Mouse (Mus musculus): ENCODE results near the gene Cox4i2. TPM values are rescaled to one million over a fixed set of nuclear protein-coding genes. Genes with fewer than 3 reads are reported as not detected.
A peak's percentile ranks its signal among the peaks of the same experiment; 100 is the strongest.

The Cox4i2 gene
- polyA plus RNA-seq, 1 experiment from 2014 or later = 21.7 TPM

GRCm38 (mm10) chr2:152781031-152781711, 27.2 kb downstream of the Cox4i2 start:
- H3K36me3 ChIP-seq (ENCODE audit: control insufficient read depth, insufficient read depth, low read length) = peaks cover 13% of the 10 kb centered on the region
- no peak for ATAC-seq (ENCODE audit: insufficient number of reproducible peaks, insufficient read depth, low FRiP score, low read depth)
- H3K4me1 ChIP-seq (ENCODE audit: control insufficient read depth, insufficient read depth, low read length) = peaks cover 11% of the 10 kb centered on the region; the same call in 1 of the 2 replicates
- H3K9me3 ChIP-seq (ENCODE audit: control insufficient read depth, low read depth, low read length) = no peaks in the 10 kb centered on the region
- 83% methylated on average over 3 of the region's 3 CpGs for WGBS
- no peak overlapping the region for H3K27ac ChIP-seq (ENCODE audit: low read length)
- no peak overlapping the region for H3K4me2 ChIP-seq (replicated peaks; ENCODE audit: low read depth, low read length)
- H3K27me3 ChIP-seq (ENCODE audit: control insufficient read depth, insufficient read depth, low read length) = no peaks in the 10 kb centered on the region
- no peak overlapping the region for H3K9ac ChIP-seq (replicated peaks; ENCODE audit: low read depth, low read length)
- H3K4me3 ChIP-seq (ENCODE audit: low read depth, low read length) = no peak overlapping the region

GRCm38 (mm10) chr2:152782656-152783055, 28.7 kb downstream of the Cox4i2 start:
- no peaks in the 10 kb centered on the region for H3K9me3 ChIP-seq (ENCODE audit: control insufficient read depth, low read depth, low read length)
- H3K9ac ChIP-seq (replicated peaks; ENCODE audit: low read depth, low read length) = no peak overlapping the region
- H3K4me2 ChIP-seq (replicated peaks; ENCODE audit: low read depth, low read length) = no peak overlapping the region
- H3K36me3 ChIP-seq (ENCODE audit: control insufficient read depth, insufficient read depth, low read length) = peaks cover 13% of the 10 kb centered on the region
- no peak overlapping the region for H3K27ac ChIP-seq (ENCODE audit: low read length)
- peaks cover 12% of the 10 kb centered on the region; the same call in 1 of the 2 replicates for H3K4me1 ChIP-seq (ENCODE audit: control insufficient read depth, insufficient read depth, low read length)
- ATAC-seq (ENCODE audit: insufficient number of reproducible peaks, insufficient read depth, low FRiP score, low read depth) = no peak
- 82% methylated on average over 5 of the region's 5 CpGs for WGBS
- H3K4me3 ChIP-seq (ENCODE audit: low read depth, low read length) = no peak overlapping the region
- no peaks in the 10 kb centered on the region for H3K27me3 ChIP-seq (ENCODE audit: control insufficient read depth, insufficient read depth, low read length)

DNA sequence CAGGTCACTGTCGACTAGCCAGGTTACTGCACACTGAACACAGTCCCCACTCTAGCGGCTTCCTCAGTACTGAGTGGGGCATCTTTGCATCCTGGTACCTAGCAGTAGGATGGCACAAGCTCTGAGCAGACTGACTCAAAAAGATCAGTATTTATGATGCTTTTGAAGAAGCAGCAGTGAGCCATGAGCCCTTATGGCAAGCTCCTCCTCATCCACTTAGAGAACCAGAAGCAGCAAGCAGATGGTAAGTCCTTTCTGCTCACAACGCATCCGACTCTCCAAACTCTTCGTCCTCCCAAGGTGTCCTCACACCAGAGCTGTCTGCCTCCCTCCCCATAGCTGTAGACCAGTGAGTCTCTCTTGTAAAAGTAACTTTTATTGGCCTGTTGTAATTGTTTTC, 29.3 kb downstream of the Cox4i2 start:
- ATAC-seq (ENCODE audit: insufficient number of reproducible peaks, insufficient read depth, low FRiP score, low read depth) = no peak
- no peaks in the 10 kb centered on the region for H3K9me3 ChIP-seq (ENCODE audit: control insufficient read depth, low read depth, low read length)

DNA sequence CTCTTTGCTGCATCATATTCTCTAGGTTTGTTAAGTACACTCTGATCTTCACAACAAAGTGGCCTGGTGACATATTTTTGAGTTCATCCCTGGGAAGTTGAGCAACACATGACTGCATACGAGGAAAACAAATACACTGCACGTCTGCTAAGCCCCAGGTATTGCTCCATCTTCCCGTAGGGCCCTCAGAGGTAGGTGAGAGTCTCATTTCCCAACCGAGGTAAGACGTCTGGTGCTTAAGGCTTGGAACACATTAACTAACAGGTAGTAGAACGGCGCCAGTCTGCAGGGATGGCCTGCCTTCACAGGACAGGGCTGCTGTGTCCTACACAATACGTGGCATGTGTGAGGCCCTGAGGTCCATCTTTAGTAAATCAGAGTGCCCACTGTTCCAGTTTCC, 30.7 kb downstream of the Cox4i2 start:
- ATAC-seq (ENCODE audit: insufficient number of reproducible peaks, insufficient read depth, low FRiP score, low read depth) = no peak
- 90% methylated on average over 8 of the region's 8 CpGs for WGBS
- H3K4me1 ChIP-seq (ENCODE audit: control insufficient read depth, insufficient read depth, low read length) = peaks cover 21% of the 10 kb centered on the region
- H3K27ac ChIP-seq (ENCODE audit: low read length) = peak overlapping the region; percentile 71; the same call in 1 of the 2 replicates
- no peaks in the 10 kb centered on the region for H3K9me3 ChIP-seq (ENCODE audit: control insufficient read depth, low read depth, low read length)
- H3K27me3 ChIP-seq (ENCODE audit: control insufficient read depth, insufficient read depth, low read length) = no peaks in the 10 kb centered on the region
- no peak overlapping the region for H3K4me2 ChIP-seq (replicated peaks; ENCODE audit: low read depth, low read length)
- no peak overlapping the region for H3K9ac ChIP-seq (replicated peaks; ENCODE audit: low read depth, low read length)
- no peak overlapping the region for H3K4me3 ChIP-seq (ENCODE audit: low read depth, low read length)
- H3K36me3 ChIP-seq (ENCODE audit: control insufficient read depth, insufficient read depth, low read length) = peaks cover 13% of the 10 kb centered on the region

More for the DNA sequence above, 29.3 kb downstream of the Cox4i2 start:
- Histone ChIP-seq H3K9ac (replicated peaks; ENCODE audit: low read depth, low read length) (no peak overlapping the region), H3K4me3 (ENCODE audit: low read depth, low read length) (no peak overlapping the region), H3K4me2 (replicated peaks; ENCODE audit: low read depth, low read length) (no peak overlapping the region), H3K27ac (ENCODE audit: low read length) (no peak overlapping the region), H3K27me3 (ENCODE audit: control insufficient read depth, insufficient read depth, low read length) (no peaks in the 10 kb centered on the region), H3K4me1 (ENCODE audit: control insufficient read depth, insufficient read depth, low read length) (peaks cover 12% of the 10 kb centered on the region; the same call in 1 of the 2 replicates), H3K36me3 (ENCODE audit: control insufficient read depth, insufficient read depth, low read length) (peaks cover 13% of the 10 kb centered on the region)
- WGBS = 93% methylated on average over 5 of the region's 5 CpGs

- peaks cover 24% of the 10 kb centered on the region for H3K4me1 ChIP-seq (ENCODE audit: control insufficient read depth, insufficient read depth, low read length)
- H3K4me2 ChIP-seq (replicated peaks; ENCODE audit: low read depth, low read length) = no peak overlapping the region
- H3K9ac ChIP-seq (replicated peaks; ENCODE audit: low read depth, low read length) = no peak overlapping the region
- H3K27ac ChIP-seq (ENCODE audit: low read length) = peak overlapping the region; percentile 71
- ATAC-seq (ENCODE audit: insufficient number of reproducible peaks, insufficient read depth, low FRiP score, low read depth) = 0 out of 2 replicates have a peak, but pooled peaks have one; percentile 10
- WGBS = 42% methylated on average over 18 of the region's 18 CpGs
- no peaks in the 10 kb centered on the region for H3K27me3 ChIP-seq (ENCODE audit: control insufficient read depth, insufficient read depth, low read length)
- no peak overlapping the region for H3K4me3 ChIP-seq (ENCODE audit: low read depth, low read length)
- H3K36me3 ChIP-seq (ENCODE audit: control insufficient read depth, insufficient read depth, low read length) = peaks cover 10% of the 10 kb centered on the region
- H3K9me3 ChIP-seq (ENCODE audit: control insufficient read depth, low read depth, low read length) = no peaks in the 10 kb centered on the region
Observed at GRCm38 (mm10) chr2:152785446-152786350, 31.7 kb downstream of the Cox4i2 start.

- Histone ChIP-seq H3K27me3 (ENCODE audit: control insufficient read depth, insufficient read depth, low read length) (no peaks in the 10 kb centered on the region), H3K4me3 (ENCODE audit: low read depth, low read length) (no peak overlapping the region), H3K4me1 (ENCODE audit: control insufficient read depth, insufficient read depth, low read length) (peaks cover 24% of the 10 kb centered on the region), H3K36me3 (ENCODE audit: control insufficient read depth, insufficient read depth, low read length) (no peaks in the 10 kb centered on the region; the same call in 1 of the 2 replicates), H3K4me2 (replicated peaks; ENCODE audit: low read depth, low read length) (no peak overlapping the region), H3K9me3 (ENCODE audit: control insufficient read depth, low read depth, low read length) (no peaks in the 10 kb centered on the region), H3K9ac (replicated peaks; ENCODE audit: low read depth, low read length) (no peak overlapping the region), H3K27ac (ENCODE audit: low read length) (no peak overlapping the region)
- ATAC-seq (ENCODE audit: insufficient number of reproducible peaks, insufficient read depth, low FRiP score, low read depth) = no peak
- 85% methylated on average over 2 of the region's 2 CpGs for WGBS
Observed at GRCm38 (mm10) chr2:152787136-152787535, 33.2 kb downstream of the Cox4i2 start.

DNA sequence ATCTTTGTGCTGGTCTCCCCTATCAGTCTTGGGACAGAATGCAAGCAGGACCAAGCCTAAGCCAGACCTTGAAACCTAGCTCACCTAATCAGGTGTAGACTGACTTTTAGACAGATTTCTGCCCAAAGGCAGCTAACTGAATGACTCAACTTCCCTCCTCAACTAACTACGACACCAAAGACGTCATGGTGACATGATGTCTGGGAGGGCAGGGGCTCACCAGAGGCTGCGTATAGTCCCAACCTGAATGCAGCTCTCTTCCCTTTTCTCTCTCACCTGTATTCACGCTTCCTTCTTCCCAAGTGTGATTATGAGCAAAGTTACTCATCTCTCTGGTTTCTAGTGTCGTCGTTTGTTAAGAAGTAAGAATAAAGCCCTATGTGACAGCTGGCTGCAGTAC, 33.6 kb downstream of the Cox4i2 start:
- Histone ChIP-seq H3K27ac (ENCODE audit: low read length) (no peak overlapping the region), H3K36me3 (ENCODE audit: control insufficient read depth, insufficient read depth, low read length) (no peaks in the 10 kb centered on the region; the same call in 1 of the 2 replicates), H3K9me3 (ENCODE audit: control insufficient read depth, low read depth, low read length) (no peaks in the 10 kb centered on the region), H3K4me3 (ENCODE audit: low read depth, low read length) (no peak overlapping the region), H3K4me2 (replicated peaks; ENCODE audit: low read depth, low read length) (no peak overlapping the region), H3K27me3 (ENCODE audit: control insufficient read depth, insufficient read depth, low read length) (no peaks in the 10 kb centered on the region), H3K4me1 (ENCODE audit: control insufficient read depth, insufficient read depth, low read length) (peaks cover 24% of the 10 kb centered on the region), H3K9ac (replicated peaks; ENCODE audit: low read depth, low read length) (no peak overlapping the region)
- ATAC-seq (ENCODE audit: insufficient number of reproducible peaks, insufficient read depth, low FRiP score, low read depth) = no peak
- WGBS = 87% methylated on average over 6 of the region's 6 CpGs

GRCm38 (mm10) chr2:152788892-152789421, 35.0 kb downstream of the Cox4i2 start:
- Histone ChIP-seq H3K4me1 (ENCODE audit: control insufficient read depth, insufficient read depth, low read length) (peaks cover 27% of the 10 kb centered on the region), H3K4me2 (replicated peaks; ENCODE audit: low read depth, low read length) (no peak overlapping the region), H3K27me3 (ENCODE audit: control insufficient read depth, insufficient read depth, low read length) (no peaks in the 10 kb centered on the region), H3K9ac (replicated peaks; ENCODE audit: low read depth, low read length) (no peak overlapping the region), H3K27ac (ENCODE audit: low read length) (peak overlapping the region; percentile 17), H3K36me3 (ENCODE audit: control insufficient read depth, insufficient read depth, low read length) (no peaks in the 10 kb centered on the region; the same call in 1 of the 2 replicates), H3K4me3 (ENCODE audit: low read depth, low read length) (no peak overlapping the region), H3K9me3 (ENCODE audit: control insufficient read depth, low read depth, low read length) (no peaks in the 10 kb centered on the region)
- WGBS = 54% methylated on average over 6 of the region's 6 CpGs
- ATAC-seq (ENCODE audit: insufficient number of reproducible peaks, insufficient read depth, low FRiP score, low read depth) = peak; percentile 81
